Mouse (Mus musculus): ENCODE results near the gene Isca1. TPM values are rescaled to one million over a fixed set of nuclear protein-coding genes. Genes with fewer than 3 reads are reported as not detected.

The Isca1 gene
- total RNA-seq (2014; rRNA removed) (85.5 and 92.8 TPM in 2 replicates), polyA plus RNA-seq (2015; fragmentation: Nextera tagmentation; extraction: Ambion mirVana) (167 TPM in 2 replicates)

GRCm38 (mm10) chr13:59769296-59770163, at the start of gene Isca1:
Isca1 (minus strand) TSS chr13:59769810.
- DNase-seq (ENCODE audit: low spot score) = peak; percentile 99
- peak; percentile 16; the same call in 1 of the 2 replicates for TF ChIP-seq CTCF (IDR thresholded peaks at IDR 0.05; ENCODE audit: low read depth)
- Histone ChIP-seq H3K36me3 (ENCODE audit: insufficient read depth, low read length) (no peaks in the 10 kb centered on the region; the same call in 1 of the 2 replicates), H3K27me3 (ENCODE audit: insufficient read depth, low read length) (no peaks in the 10 kb centered on the region), H3K4me2 (ENCODE audit: low read depth, low read length) (peak within 1 kb of the TSS; percentile 61), H3K27ac (peak within 1 kb of the TSS; percentile 98), H3K4me3 (ENCODE audit: low read length) (peak within 1 kb of the TSS; percentile 89), H3K9ac (replicated peaks; ENCODE audit: low read length) (peak within 1 kb of the TSS; percentile 89), H3K9me3 (ENCODE audit: low read length) (no peaks in the 10 kb centered on the region), H3K4me1 (ENCODE audit: insufficient read depth, low read length) (peaks cover 5% of the 10 kb centered on the region; the same call in 1 of the 2 replicates)
- ATAC-seq = peak; percentile 98
- under 1% methylated on average over 90 of the region's 91 CpGs for WGBS

- H3K4me2 ChIP-seq (ENCODE audit: low read depth, low read length) = no peak overlapping the region
- H3K9ac ChIP-seq (replicated peaks; ENCODE audit: low read length) = no peak overlapping the region
Observed at GRCm38 (mm10) chr13:59817352-59817751, 47.7 kb upstream of the Isca1 start.

GRCm38 (mm10) chr13:59814109-59814591, 44.5 kb upstream of the Isca1 start:
- H3K27ac ChIP-seq = no peak overlapping the region
- ATAC-seq = no peak
- no peak overlapping the region for H3K4me3 ChIP-seq (ENCODE audit: low read length)
- no peak for TF ChIP-seq CTCF (IDR thresholded peaks at IDR 0.05; ENCODE audit: low read depth)
- no peak overlapping the region for H3K4me2 ChIP-seq (ENCODE audit: low read depth, low read length)
- 71% methylated on average over 6 of the region's 6 CpGs for WGBS
- H3K9ac ChIP-seq (replicated peaks; ENCODE audit: low read length) = no peak overlapping the region
- no peaks in the 10 kb centered on the region for H3K27me3 ChIP-seq (ENCODE audit: insufficient read depth, low read length)
- no peaks in the 10 kb centered on the region for H3K9me3 ChIP-seq (ENCODE audit: low read length)
- H3K36me3 ChIP-seq (ENCODE audit: insufficient read depth, low read length) = peaks cover 52% of the 10 kb centered on the region
- no peak for DNase-seq (ENCODE audit: low spot score)
- no peaks in the 10 kb centered on the region for H3K4me1 ChIP-seq (ENCODE audit: insufficient read depth, low read length)

More at GRCm38 (mm10) chr13:59817352-59817751, 47.7 kb upstream of the Isca1 start:
- H3K9me3 ChIP-seq (ENCODE audit: low read length) = no peaks in the 10 kb centered on the region
- DNase-seq (ENCODE audit: low spot score) (no peak), ATAC-seq (no peak)
- H3K27ac ChIP-seq = no peak overlapping the region
- no peak overlapping the region for H3K4me3 ChIP-seq (ENCODE audit: low read length)
- H3K27me3 ChIP-seq (ENCODE audit: insufficient read depth, low read length) = no peaks in the 10 kb centered on the region
- WGBS = 89% methylated on average over 4 of the region's 4 CpGs
- H3K36me3 ChIP-seq (ENCODE audit: insufficient read depth, low read length) = peaks cover 27% of the 10 kb centered on the region
- TF ChIP-seq CTCF (IDR thresholded peaks at IDR 0.05; ENCODE audit: low read depth) = no peak
- H3K4me1 ChIP-seq (ENCODE audit: insufficient read depth, low read length) = peaks cover 11% of the 10 kb centered on the region; the same call in 1 of the 2 replicates

- H3K9me3 ChIP-seq (ENCODE audit: low read length) = no peaks in the 10 kb centered on the region
- no peaks in the 10 kb centered on the region for H3K4me1 ChIP-seq (ENCODE audit: insufficient read depth, low read length)
- 96% methylated on average over 3 of the region's 3 CpGs for WGBS
- H3K36me3 ChIP-seq (ENCODE audit: insufficient read depth, low read length) = peaks cover 73% of the 10 kb centered on the region
- no peak overlapping the region for H3K4me2 ChIP-seq (ENCODE audit: low read depth, low read length)
- ATAC-seq = no peak
- no peak overlapping the region for H3K27ac ChIP-seq
- TF ChIP-seq CTCF (IDR thresholded peaks at IDR 0.05; ENCODE audit: low read depth) = no peak
- H3K27me3 ChIP-seq (ENCODE audit: insufficient read depth, low read length) = no peaks in the 10 kb centered on the region
- no peak overlapping the region for H3K9ac ChIP-seq (replicated peaks; ENCODE audit: low read length)
- DNase-seq (ENCODE audit: low spot score) = no peak
- H3K4me3 ChIP-seq (ENCODE audit: low read length) = no peak overlapping the region
Observed at GRCm38 (mm10) chr13:59811581-59811980, 42.0 kb upstream of the Isca1 start.

- no peak overlapping the region for H3K27ac ChIP-seq
- no peak overlapping the region for H3K9ac ChIP-seq (replicated peaks; ENCODE audit: low read length)
- H3K9me3 ChIP-seq (ENCODE audit: low read length) = no peaks in the 10 kb centered on the region
- DNase-seq (ENCODE audit: low spot score) (peak; percentile 18), ATAC-seq (no peak)
- no peak overlapping the region for H3K4me2 ChIP-seq (ENCODE audit: low read depth, low read length)
- TF ChIP-seq CTCF (IDR thresholded peaks at IDR 0.05; ENCODE audit: low read depth) = no peak
- WGBS = 72% methylated on average over 6 of the region's 6 CpGs
- peaks cover 82% of the 10 kb centered on the region for H3K36me3 ChIP-seq (ENCODE audit: insufficient read depth, low read length)
- no peaks in the 10 kb centered on the region for H3K4me1 ChIP-seq (ENCODE audit: insufficient read depth, low read length)
- no peak overlapping the region for H3K4me3 ChIP-seq (ENCODE audit: low read length)
- no peaks in the 10 kb centered on the region for H3K27me3 ChIP-seq (ENCODE audit: insufficient read depth, low read length)
Observed at GRCm38 (mm10) chr13:59801000-59801399, 31.4 kb upstream of the Isca1 start.

- Histone ChIP-seq H3K4me1 (ENCODE audit: insufficient read depth, low read length) (no peaks in the 10 kb centered on the region), H3K4me3 (ENCODE audit: low read length) (no peak overlapping the region), H3K27ac (no peak overlapping the region), H3K27me3 (ENCODE audit: insufficient read depth, low read length) (no peaks in the 10 kb centered on the region), H3K36me3 (ENCODE audit: insufficient read depth, low read length) (peaks cover 80% of the 10 kb centered on the region), H3K9ac (replicated peaks; ENCODE audit: low read length) (no peak overlapping the region), H3K4me2 (ENCODE audit: low read depth, low read length) (no peak overlapping the region), H3K9me3 (ENCODE audit: low read length) (no peaks in the 10 kb centered on the region)
- TF ChIP-seq CTCF (IDR thresholded peaks at IDR 0.05; ENCODE audit: low read depth) = no peak
- ATAC-seq (no peak), DNase-seq (ENCODE audit: low spot score) (no peak)
- 96% methylated on average over 2 of the region's 2 CpGs for WGBS
Observed at GRCm38 (mm10) chr13:59800077-59800476, 30.5 kb upstream of the Isca1 start.
